Mouse (Mus musculus) embryonic stem cell, embryonic (primary cell): Measurements from ENCODE around the gene Ripor1.

ENCODE experiments used
- CTCF ChIA-PET, 4 experiments: fragments of 300-600 bp in 2 of 4; fragments of 350-600 bp in 2 of 4; sonication (Branson Sonifier 250); formaldehyde crosslinking; loops; one replicate each; lab custom pipeline; 2022; ENCODE audit warnings: inconsistent platforms in 2 of 4; lab: Charles Lee
- POLR2A ChIA-PET, 4 experiments: fragments of 300-600 bp in 2 of 4; fragments of 350-600 bp in 2 of 4; sonication (Branson Sonifier 250); formaldehyde crosslinking; loops; one replicate each; lab custom pipeline; 2022; ENCODE audit warnings: antibody characterized with exemption in 4 of 4, inconsistent platforms in 1 of 4; lab: Charles Lee

Gene Ripor1

DNA sequence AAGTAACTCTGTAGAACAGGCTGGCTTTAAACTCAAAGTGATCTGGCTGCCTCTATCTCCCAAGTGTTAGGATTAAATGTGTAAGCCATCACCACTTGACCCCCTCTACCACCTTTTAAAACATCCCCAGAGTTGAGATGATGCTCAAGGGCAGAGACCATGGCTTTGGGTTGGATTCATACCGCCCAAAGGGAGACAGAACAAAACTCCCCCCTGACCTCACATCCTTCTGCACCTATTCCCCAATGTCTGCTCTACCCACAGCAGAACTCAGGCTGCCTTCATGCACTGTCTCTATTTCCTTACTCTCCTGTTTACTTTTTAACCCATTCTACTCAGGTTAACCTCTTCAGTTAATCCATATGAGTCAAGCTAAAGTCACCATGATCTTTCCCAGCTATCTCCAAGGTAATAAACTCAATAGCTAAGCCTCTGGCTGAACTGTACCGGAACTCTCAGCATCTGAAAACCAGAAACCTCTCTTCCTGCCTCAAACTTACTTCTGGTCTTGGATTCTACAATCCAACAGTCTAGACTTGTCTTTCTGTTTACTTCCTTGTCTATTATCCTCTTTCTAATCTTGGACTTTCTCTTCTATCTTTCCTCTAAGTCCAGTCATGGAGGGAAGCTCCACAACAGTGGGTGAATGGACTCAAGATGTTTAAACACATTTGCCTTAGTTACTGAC, 29.9 kb downstream of the Ripor1 start:
- ChIA-PET POLR2A (interaction anchor here (0.6 to 13.7 kb wide), 35 partner anchors 8 to 331 kb away, joined by 3 to 236 read pairs (median 5); partner anchors contain the start of genes Carmil2 (in 2 of the 4), Ripor1 (in 2 of the 4), Atp6v0d1 (in 1 of the 4) and Nutf2 (in 1 of the 4)), CTCF (interaction anchor here (0.5 to 3.7 kb wide), 13 partner anchors 8 to 136 kb away, joined by 3 to 22 read pairs (median 4); no protein-coding TSS in a partner anchor)

DNA sequence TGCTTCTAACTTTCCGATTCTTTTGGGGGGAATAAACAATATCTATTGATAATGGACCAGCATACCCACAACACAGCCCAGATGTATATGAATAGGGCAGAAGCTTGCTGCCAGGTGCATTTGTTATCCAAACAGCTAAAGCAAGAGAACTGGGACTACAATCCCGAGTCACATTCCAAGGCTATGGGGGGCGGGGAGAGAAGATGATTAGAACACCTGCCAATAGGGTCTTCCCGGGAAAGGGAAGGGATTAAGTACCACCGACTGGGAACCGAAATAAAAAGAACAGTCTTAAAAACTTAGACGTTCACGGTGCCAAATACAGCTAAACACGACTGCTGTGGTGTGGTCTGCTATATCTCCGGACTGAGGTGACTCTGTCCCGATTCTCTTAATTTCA, 30.4 kb downstream of the Ripor1 start:
- CTCF ChIA-PET: interaction anchor here in 3 of 4 experiments (0.6 to 3.7 kb wide), 13 partner anchors 9 to 58 kb away, joined by 3 to 22 read pairs (median 4); no protein-coding TSS in a partner anchor
- POLR2A ChIA-PET: interaction anchor here (0.5 to 13.7 kb wide), 49 partner anchors 8 to 1156 kb away, joined by 3 to 236 read pairs (median 4); partner anchors contain the start of genes Atp6v0d1 (in 2 of the 4), Carmil2 (in 2 of the 4), Nutf2 (in 2 of the 4) and Ripor1 (in 2 of the 4)

DNA sequence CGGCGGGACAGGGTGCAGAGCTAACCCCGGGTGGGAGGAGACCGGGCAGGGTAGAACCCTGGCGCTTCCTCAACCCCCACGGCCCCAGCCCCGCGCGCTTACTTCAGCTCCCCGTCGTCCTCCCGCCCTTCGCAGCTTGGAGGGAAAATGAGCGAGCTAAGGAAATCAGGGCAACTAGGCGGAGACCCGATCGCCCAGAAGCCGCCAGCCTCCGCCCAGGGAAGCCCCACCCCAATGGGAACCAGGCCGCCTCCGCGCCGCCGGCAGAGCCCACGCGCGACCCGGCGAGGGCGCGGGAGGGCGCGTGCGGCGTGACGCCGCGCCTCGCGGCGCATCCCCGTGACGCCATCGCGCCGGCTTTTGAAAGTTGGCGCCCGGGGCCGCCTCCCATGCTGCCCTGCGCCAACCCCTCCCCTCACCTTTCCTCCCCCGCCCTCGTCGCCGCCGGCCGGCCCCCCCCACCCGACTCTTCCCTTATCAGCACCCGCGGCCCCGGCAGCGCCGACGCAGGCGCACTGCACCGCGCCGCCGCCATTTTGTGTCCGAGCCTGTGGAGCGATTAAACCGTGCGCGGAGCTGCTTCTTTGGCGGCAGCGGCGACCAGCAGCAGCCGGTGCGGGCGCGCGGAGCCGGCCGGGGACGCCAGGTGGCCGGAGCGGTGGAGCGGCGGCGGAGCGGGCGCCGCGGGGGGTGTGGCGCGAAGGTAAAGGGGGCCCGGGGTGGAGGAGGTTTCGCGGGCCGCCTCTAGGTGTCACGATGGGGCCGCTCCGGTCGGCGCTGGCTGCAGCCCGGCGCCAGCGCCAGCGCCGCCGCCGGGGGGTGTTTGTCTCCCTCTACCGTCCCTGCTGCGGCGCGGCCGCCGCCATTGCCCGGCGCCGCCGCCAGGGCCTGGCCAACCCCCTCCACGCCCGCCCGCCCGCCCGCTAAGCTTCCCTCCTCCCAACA, 31.2 kb downstream of the Ripor1 start, which contains the start of gene Ctcf:
TSS of gene Ctcf (plus strand) at position 551 of the 945 bp plus-strand sequence.
- POLR2A ChIA-PET: interaction anchor here (0.5 to 13.7 kb wide), 65 partner anchors 9 to 1333 kb away, joined by 3 to 236 read pairs (median 4); partner anchors contain the start of genes Carmil2 (in 3 of the 4), Ripor1 (in 3 of the 4), Acd (in 2 of the 4) and Atp6v0d1 (in 2 of the 4)
- CTCF ChIA-PET: interaction anchor here in 3 of 4 experiments (0.6 to 3.7 kb wide), 26 partner anchors 11 to 1577 kb away, joined by 3 to 22 read pairs (median 4); partner anchors contain the start of genes Nutf2 (in 1 of the 3), Pskh1 (in 1 of the 3) and Ripor1 (in 1 of the 3)

DNA sequence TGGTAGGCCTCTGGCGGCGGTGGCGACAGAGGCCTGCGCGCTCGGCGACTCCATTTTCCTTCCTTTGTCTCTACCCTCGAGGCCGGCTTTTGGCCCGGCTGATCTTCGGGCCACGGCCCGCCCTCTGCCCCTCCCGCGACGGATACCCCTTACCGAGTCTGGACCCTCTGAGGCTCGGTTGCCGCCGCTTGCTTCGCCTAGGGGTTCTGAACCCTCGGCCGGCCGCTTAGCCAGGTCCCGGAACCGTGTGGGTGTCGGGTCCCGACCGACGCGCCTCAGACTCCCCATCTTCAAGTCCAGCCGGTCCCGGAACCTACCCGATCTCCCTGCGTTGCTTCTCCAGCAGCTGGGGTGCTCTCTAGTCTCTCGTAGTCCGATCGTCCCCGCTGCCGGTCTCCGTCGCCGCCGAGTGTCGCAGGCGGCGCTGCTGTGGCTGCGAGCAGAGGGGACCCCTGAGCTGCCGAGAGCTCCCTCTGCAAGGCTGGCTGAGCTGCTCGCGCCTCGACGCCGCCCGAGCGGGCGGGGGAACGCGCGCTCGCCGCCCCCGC, 32.0 kb downstream of the Ripor1 start, which contains the start of gene Agrp:
TSS of gene Agrp (minus strand) at position 431 of the 548 bp plus-strand sequence.
- POLR2A ChIA-PET: interaction anchor here (0.5 to 13.7 kb wide), 47 partner anchors 11 to 1881 kb away, joined by 3 to 236 read pairs (median 4); partner anchors contain the start of genes Carmil2 (in 3 of the 4), Ripor1 (in 3 of the 4), Acd (in 2 of the 4) and Pard6a (in 2 of the 4)
- CTCF ChIA-PET: interaction anchor here in 3 of 4 experiments (0.6 to 3.7 kb wide), 18 partner anchors 11 to 1576 kb away, joined by 3 to 22 read pairs (median 4); partner anchors contain the start of genes Nutf2 (in 1 of the 3) and Ripor1 (in 1 of the 3)

DNA sequence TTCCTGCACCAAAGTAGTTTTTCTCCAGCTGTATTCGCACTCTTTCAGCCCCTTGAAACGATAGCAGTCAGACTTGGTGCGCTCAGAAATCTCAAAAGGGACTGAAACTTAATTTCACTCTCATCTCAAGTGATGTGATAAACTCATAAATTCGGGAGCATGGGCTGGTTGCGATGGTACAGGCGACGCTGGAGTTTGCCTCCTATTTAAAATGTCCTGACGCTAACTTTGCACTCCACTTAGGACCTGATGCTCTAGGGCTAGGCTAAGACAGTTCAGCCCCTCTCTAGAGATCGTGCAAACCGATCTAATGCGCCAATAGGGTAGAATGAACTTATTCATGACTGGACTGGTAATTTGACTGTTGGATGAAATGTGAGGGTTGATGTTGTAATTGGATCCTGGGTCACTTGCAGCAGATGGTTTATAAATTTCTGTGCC, 32.6 kb downstream of the Ripor1 start:
- POLR2A ChIA-PET: interaction anchor here (0.5 to 13.7 kb wide), 32 partner anchors 11 to 1881 kb away, joined by 3 to 236 read pairs (median 4); partner anchors contain the start of genes Ripor1 (in 3 of the 4), Acd (in 2 of the 4), Carmil2 (in 2 of the 4) and Pard6a (in 2 of the 4)
- CTCF ChIA-PET: interaction anchor here in 3 of 4 experiments (0.6 to 3.7 kb wide), 15 partner anchors 10 to 223 kb away, joined by 3 to 22 read pairs (median 6); partner anchors contain the start of genes Nutf2 (in 1 of the 3) and Ripor1 (in 1 of the 3)

DNA sequence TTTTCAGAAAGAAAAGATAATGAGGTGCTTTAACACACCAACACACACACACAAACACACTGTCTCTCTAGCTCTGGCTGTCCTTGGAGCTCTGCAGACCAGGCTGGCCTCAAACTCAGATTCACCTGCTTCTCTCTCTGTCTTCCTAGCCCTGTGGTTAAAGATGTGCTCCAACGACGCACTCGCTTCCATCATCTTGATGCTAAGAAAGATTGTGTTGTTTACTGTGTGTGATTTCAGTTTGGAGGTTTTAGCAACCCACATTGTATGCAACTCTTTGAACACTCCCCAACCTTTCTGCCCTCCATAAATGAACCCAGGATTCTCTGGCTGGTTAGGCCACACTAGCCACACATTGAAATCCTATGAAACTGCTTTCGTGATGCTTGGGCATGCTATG, 33.5 kb downstream of the Ripor1 start:
- POLR2A ChIA-PET: interaction anchor here (0.6 to 13.7 kb wide), 16 partner anchors 11 to 1474 kb away, joined by 3 to 236 read pairs (median 6); partner anchors contain the start of genes Acd (in 2 of the 4), Pard6a (in 2 of the 4), Ranbp10 (in 1 of the 4) and Ripor1 (in 1 of the 4)
- CTCF ChIA-PET: interaction anchor here in 3 of 4 experiments (0.6 to 3.7 kb wide), 6 partner anchors 11 to 1563 kb away, joined by 3 to 11 read pairs (median 5); no protein-coding TSS in a partner anchor

DNA sequence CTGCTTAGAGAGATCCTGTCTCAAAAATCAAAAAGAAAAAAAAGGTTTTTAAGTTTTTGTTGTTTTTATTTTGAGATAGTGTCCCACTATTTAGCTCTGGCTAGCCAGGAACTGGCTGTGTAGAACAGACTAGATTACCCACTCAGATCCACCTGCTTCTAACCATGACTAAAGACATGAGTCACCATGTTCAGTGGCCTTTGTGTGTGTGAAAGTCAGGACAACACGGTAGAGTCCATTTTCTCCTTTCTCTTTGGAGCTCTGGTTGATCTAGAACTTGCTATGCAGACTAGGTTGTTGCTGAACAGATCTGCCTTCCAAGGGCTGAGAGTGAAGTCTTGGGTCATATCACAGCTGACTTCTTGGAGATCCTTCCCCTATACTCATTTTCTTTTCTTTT, 34.8 kb downstream of the Ripor1 start:
- ChIA-PET POLR2A (interaction anchor here (0.5 to 13.7 kb wide), 14 partner anchors 9 to 477 kb away, joined by 3 to 236 read pairs (median 4); partner anchors contain the start of genes Ranbp10 (in 1 of the 4), Tppp3 (in 1 of the 4) and Tsnaxip1 (in 1 of the 4)), CTCF (interaction anchor here in 2 of 4 experiments (0.7 to 2.0 kb wide), 4 partner anchors 9 to 43 kb away, joined by 3 to 5 read pairs (median 4); no protein-coding TSS in a partner anchor)

DNA sequence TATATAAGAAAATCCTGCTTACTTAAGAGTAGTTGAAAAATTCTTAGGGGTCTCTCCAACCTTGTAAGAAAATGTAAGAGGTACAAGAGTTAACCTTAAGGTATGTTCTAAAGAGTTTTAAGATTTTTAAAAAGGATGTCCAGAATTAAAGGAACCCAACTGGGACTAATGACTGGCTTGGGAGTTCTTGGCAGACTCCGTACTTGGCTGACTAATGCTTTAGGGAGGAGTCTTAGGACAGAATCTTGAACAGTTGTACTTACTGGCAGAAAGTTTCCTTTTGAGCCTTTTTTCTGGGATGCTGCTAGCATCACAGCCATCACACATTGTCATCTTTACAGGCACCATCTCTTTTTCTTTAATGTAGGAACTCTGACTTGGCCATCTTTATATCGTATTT, 35.5 kb downstream of the Ripor1 start:
- POLR2A ChIA-PET: interaction anchor here (0.6 to 13.7 kb wide), 7 partner anchors 9 to 478 kb away, joined by 3 to 236 read pairs (median 4); no protein-coding TSS in a partner anchor

DNA sequence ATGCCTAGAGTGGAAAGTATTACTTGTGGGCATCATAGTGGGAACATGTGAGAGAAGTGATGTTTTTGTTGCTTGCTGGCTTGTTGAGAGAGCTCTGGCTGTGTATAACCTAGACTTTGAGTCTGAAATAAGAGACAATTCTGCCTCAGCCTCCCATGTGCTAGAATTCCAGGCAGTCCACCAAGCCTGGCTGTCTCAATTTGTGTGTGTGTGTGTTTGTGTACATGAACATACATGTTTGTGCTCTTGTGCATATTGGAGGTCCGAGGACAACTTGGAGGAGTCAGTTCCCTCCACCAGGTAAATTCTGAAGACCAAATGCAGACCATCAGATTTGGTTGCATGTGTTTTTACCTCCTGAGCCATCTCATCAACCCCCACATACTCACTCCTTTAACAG, 40.1 kb downstream of the Ripor1 start:
- ChIA-PET CTCF (no interaction called here), POLR2A (interaction anchor here in 2 of 4 experiments (1.5 to 19.4 kb wide), 3 partner anchors 6 to 10 kb away, joined by 3 to 236 read pairs (median 236); partner anchors contain the start of genes Agrp (in 1 of the 2) and Ctcf (in 1 of the 2))

More for the DNA sequence above, 35.5 kb downstream of the Ripor1 start:
- CTCF ChIA-PET: interaction anchor here in 1 of 4 experiments (1.4 kb wide), 1 partner anchor 20 kb away, joined by 4 read pairs; no protein-coding TSS in a partner anchor

DNA sequence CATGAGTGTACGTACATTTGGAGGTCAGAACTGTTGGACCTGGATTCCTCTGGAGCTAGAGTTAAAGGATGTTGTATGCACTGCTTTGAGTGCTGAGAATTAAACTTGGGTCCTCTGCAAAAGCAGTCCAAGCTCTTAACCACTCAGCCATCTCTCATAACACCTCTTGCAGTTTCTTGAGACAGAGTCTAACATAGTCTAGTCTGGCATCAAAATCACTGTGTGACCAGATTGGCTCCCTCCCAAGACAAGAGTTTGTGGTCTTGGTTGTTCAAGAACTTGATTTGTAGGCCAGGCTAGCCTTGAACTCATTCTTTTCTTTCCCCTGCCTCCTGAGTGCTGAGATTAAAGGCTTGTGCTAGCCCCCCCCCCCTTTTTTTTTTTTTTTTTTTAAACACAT, 43.9 kb downstream of the Ripor1 start:
- ChIA-PET CTCF (interaction anchor here (0.5 to 3.1 kb wide), 10 partner anchors 10 to 1398 kb away, joined by 3 to 11 read pairs (median 4); partner anchors contain the start of genes Agrp (in 1 of the 4), Ctcf (in 1 of the 4) and Ripor1 (in 1 of the 4)), POLR2A (interaction anchor here (0.6 to 19.4 kb wide), 20 partner anchors 9 to 1886 kb away, joined by 3 to 236 read pairs (median 5); partner anchors contain the start of genes Agrp (in 3 of the 4), Ctcf (in 3 of the 4), Atp6v0d1 (in 1 of the 4) and Ranbp10 (in 1 of the 4))

DNA sequence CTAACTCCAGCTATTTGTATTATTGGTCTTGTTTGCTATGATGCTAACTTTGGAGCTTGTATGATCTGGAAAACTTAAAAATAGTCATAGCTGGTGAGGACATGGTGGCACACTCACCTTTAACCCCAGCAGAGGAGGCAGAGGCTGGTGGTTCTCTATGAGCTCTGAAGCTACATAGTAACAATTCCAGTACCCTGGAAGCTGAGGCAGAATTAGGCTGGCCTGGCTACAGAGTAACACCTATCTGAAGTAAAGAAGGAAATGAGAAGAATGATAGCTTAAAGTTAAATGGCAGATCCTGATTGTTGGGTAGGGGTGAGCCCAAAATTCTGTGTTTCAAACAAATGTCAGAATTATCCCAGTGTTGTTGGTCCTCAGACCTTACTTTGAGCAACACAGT, 52.6 kb downstream of the Ripor1 start:
- POLR2A ChIA-PET: interaction anchor here in 3 of 4 experiments (0.7 to 19.4 kb wide), 8 partner anchors 8 to 1375 kb away, joined by 3 to 236 read pairs (median 4); partner anchors contain the start of genes Agrp (in 1 of the 3) and Ctcf (in 1 of the 3)
- CTCF ChIA-PET: interaction anchor here in 3 of 4 experiments (0.5 to 1.6 kb wide), 5 partner anchors 20 to 642 kb away, joined by 3 to 6 read pairs (median 3); partner anchors contain the start of genes Agrp (in 1 of the 3) and Ctcf (in 1 of the 3)

DNA sequence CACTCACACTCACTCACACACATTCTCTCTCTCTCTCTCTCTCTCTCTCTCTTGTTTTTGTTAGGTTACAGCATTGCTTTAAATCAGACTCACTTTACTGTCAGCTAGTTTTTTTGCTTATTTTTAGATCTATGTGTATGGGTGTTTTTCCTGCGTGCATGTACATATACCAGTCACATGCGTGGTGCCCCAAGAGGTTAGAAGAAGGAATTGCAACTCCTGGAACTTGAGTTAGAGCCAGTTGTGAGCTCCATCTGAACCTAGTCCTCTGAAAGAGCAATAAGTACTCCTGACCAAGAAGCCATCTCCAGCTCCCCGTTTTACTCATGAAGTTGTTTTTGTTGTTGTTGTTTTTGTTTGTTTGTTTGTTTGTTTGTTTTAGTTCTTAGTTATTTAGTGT, 56.1 kb downstream of the Ripor1 start:
- CTCF ChIA-PET: interaction anchor here (0.6 to 1.5 kb wide), 37 partner anchors 8 to 1021 kb away, joined by 3 to 11 read pairs (median 5); partner anchors contain the start of genes Agrp (in 2 of the 4), Ctcf (in 2 of the 4), Acd (in 1 of the 4) and Pard6a (in 1 of the 4)
- POLR2A ChIA-PET: interaction anchor here in 3 of 4 experiments (0.6 to 19.4 kb wide), 23 partner anchors 9 to 283 kb away, joined by 3 to 236 read pairs (median 5); partner anchors contain the start of genes Agrp (in 2 of the 3), Ctcf (in 2 of the 3), Acd (in 1 of the 3) and Pard6a (in 1 of the 3)
